Mouse (Mus musculus): Measurements from ENCODE around the gene Vamp1.

The Vamp1 gene

DNA sequence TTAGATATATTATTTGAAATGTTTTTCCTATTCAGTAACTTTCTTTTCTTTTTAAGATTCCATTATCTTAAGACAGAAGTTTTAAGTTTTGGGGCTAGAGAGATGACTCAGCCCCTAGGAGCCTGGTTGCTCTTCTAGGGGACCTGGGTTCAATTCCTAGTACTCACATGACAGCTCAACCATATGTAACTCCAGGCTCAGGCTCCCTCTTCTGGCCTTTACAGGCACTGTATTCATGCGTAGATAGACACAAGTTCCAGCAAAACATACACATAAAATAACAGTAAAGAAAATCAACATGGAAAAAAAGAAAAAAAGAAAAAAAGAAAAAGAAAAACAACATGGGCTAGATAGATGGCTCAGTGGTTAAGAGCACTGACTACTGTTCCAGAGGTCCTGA lies 4.9 kb upstream of the Vamp1 start:
- in situ Hi-C loops (cut with MboI; ENCODE audit: unreplicated experiment in 2 of 2): no loop called here

GRCm38 (mm10) chr6:125212621-125213020 lies 2.7 kb upstream of the Vamp1 start:
- in situ Hi-C loops (cut with MboI; ENCODE audit: unreplicated experiment in 2 of 2): no loop called here

- in situ Hi-C loops (cut with MboI; ENCODE audit: unreplicated experiment in 2 of 2): no loop called here
These were observed 2.2 kb upstream of the Vamp1 start for GRCm38 (mm10) chr6:125213129-125213528.

DNA sequence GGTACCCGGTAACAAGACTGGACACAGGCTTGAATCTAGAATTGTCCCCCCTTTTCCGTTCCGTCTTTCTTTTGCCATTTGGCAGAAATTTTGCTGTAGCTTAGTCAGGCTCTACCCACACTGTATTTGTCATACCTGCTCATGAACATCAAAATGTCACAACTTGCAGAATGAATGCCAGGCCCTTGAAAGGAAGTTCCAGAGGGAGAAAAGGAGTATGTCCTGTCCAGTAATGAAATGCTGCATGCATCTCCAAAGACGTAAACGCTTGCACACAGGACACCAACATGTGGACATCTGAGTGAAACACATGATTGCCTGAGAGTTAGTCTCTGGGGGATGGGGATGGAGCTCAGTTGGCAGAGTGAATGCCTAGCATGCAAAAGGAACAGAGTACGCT lies 1.6 kb upstream of the Vamp1 start:
- in situ Hi-C loops (cut with MboI; ENCODE audit: unreplicated experiment in 2 of 2): no loop called here

GRCm38 (mm10) chr6:125216898-125217297 lies 1.5 kb downstream of the Vamp1 start:
- in situ Hi-C loops (cut with MboI; ENCODE audit: unreplicated experiment in 2 of 2): loop anchor here (5.0 kb wide), 3 partner anchors 55 to 60 kb away; no protein-coding TSS in a partner anchor

GRCm38 (mm10) chr6:125217899-125218298 lies 2.5 kb downstream of the Vamp1 start:
- in situ Hi-C loops (cut with MboI; ENCODE audit: unreplicated experiment in 2 of 2): loop anchor here (5.0 kb wide), 3 partner anchors 54 to 61 kb away; no protein-coding TSS in a partner anchor

DNA sequence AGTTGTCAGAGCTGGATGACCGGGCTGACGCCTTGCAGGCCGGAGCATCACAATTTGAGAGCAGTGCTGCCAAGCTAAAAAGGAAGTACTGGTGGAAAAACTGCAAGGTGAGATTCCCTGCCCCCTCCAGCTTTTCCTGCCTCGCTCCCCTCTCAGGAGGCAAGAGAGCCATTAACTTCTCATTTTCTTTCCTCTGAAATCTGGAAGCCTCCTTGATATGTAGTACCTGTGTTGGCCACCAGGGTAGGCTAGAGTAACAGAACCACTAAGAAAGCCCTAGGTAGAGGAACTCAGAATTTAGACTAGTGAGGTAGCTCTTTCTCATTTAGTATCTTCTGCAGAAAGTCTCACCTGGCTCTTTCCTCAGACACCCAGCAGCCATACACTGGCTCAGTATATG lies 3.6 kb downstream of the Vamp1 start:
- in situ Hi-C loops (cut with MboI; ENCODE audit: unreplicated experiment in 2 of 2): loop anchor here (5.0 kb wide), 3 partner anchors 53 to 62 kb away; no protein-coding TSS in a partner anchor

- in situ Hi-C loops (cut with MboI; ENCODE audit: unreplicated experiment in 2 of 2): loop anchor here in 1 of 2 experiments (10.0 kb wide), 1 partner anchor 176 kb away; the partner anchor contains the start of gene Acrbp
These were observed 5.9 kb downstream of the Vamp1 start for GRCm38 (mm10) chr6:125221115-125221745.

DNA sequence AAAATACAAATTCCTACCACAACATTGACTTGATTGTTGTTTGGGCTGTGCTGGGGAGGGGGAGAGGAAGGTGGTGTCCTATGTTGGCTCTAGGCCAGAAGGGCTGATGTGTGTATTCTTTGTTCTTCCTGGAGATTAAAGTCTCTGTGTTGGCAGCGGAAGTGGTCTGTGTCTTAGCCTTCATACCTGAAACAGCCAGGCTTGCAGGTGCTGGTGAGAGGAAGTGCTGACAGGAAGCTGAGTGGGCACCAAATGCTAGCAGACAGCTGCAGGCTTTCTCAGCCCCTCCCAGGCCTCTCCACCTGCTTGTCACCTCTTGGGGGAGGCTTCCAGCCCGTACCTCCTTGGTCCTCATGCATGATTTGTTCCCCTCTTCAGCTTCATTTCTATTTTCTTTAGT lies 6.8 kb downstream of the Vamp1 start:
- in situ Hi-C loops (cut with MboI; ENCODE audit: unreplicated experiment in 2 of 2): loop anchor here in 1 of 2 experiments (10.0 kb wide), 1 partner anchor 177 kb away; the partner anchor contains the start of gene Acrbp

- in situ Hi-C loops (cut with MboI; ENCODE audit: unreplicated experiment in 2 of 2): loop anchor here in 1 of 2 experiments (10.0 kb wide), 1 partner anchor 178 kb away; the partner anchor contains the start of gene Acrbp
These were observed 7.2 kb downstream of the Vamp1 start for GRCm38 (mm10) chr6:125222577-125222976.

DNA sequence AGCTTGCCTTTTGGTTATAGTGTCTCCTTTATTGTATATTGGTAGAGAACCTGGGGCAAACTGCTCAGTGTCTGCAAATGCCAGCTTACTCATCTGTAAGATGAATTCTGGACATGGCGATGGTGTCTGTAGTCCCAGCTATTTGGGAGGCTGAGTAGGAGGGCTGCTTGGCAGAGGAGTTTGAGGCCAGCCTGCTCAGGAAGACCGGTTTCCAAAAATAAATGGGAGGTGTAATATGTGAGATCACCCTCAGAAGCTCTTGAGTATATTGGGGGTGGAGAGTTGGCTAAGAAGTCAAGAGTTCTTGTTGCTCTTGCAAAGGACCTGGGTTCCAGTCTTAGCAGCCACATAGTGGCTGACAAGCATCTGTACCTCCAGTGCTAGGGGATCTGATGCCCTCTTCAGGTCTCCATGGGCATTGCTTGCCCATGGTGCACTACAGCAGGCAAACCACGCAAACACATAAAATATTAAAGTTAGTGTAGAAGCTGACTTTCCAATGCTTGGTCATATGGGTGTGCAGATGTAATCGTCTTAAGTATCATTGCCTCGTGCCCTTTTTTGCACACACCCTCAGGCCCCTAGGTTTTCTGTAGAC lies 10.3 kb downstream of the Vamp1 start:
- in situ Hi-C loops (cut with MboI; ENCODE audit: unreplicated experiment in 2 of 2): loop anchor here in 1 of 2 experiments (10.0 kb wide), 1 partner anchor 181 kb away; the partner anchor contains the start of gene Acrbp

- in situ Hi-C loops (cut with MboI; ENCODE audit: unreplicated experiment in 2 of 2): no loop called here
These were observed 15.2 kb downstream of the Vamp1 start for GRCm38 (mm10) chr6:125230571-125230970.

DNA sequence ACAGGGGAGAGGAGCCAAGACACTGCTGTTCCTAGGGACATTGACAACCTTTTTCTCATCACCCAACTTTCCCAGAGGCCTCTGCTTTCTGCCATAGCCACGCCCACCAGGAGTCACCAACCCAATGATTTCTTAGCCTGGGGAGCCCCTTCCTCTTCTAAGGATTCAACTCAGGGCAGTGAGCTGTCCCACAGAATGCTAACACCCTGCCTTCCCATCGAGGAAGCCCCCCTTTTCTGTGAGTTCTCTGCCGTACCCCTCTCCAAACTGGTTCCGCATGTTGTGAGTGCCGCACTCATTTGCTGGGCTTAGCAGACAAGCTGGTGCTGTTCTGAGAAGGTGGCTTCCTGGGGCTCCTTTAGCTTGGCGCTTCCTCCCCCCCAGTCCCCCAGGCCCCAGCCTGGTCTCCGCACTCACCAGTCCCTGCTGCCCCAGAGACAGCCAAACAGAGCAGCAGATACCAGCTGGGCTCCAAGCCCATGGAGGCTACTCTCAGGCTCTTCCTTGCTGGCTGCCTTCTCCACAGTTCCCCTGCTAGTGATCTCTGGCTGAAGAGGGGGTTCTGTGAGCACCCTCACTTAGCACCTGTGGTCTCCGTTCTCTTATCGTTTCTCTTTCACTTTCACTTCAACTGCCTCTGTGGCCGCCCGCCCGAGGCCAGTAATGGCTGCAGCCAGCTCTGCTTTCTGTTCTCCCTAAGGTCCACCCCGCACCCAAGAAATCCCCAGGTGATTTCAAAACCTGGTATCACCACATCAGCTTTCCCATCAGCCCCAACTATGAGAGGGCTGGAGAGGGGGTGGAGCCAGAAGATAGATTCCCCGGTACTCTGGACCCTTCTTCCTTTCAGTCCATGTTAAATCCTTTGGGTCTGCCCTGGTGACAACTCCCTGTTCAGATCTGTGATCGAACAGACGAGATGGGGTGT lies 16.0 kb downstream of the Vamp1 start, which contains the start of gene Tapbpl:
Gene Tapbpl, minus strand, starts transcription at position 744 of the 928 bp plus-strand sequence.
- in situ Hi-C loops (cut with MboI; ENCODE audit: unreplicated experiment in 2 of 2): no loop called here

DNA sequence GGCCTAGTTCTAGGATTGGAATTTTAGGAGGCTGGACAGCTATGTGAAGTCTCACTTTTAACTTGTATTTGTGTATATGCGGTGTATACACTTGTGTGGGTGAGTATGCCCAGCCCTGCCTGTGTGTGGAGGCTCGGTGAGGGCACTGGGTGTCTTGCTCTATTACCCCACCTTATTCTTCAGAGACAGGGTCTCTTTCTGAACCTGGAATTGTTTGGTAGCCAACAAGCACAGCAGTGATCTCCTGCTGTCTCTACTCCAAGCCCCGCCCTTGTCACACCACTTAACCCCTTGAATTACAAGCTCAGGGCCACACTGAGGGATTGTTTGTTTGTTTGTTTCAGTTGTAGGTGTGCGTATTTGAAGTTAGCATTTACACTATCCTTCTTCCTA lies 16.7 kb downstream of the Vamp1 start:
- in situ Hi-C loops (cut with MboI; ENCODE audit: unreplicated experiment in 2 of 2): no loop called here

- in situ Hi-C loops (cut with MboI; ENCODE audit: unreplicated experiment in 2 of 2): no loop called here
These were observed 17.2 kb downstream of the Vamp1 start for GRCm38 (mm10) chr6:125232516-125232915.

GRCm38 (mm10) chr6:125233816-125234519 lies 18.6 kb downstream of the Vamp1 start:
- in situ Hi-C loops (cut with MboI; ENCODE audit: unreplicated experiment in 2 of 2): no loop called here

GRCm38 (mm10) chr6:125234520-125234828 lies 19.1 kb downstream of the Vamp1 start:
- in situ Hi-C loops (cut with MboI; ENCODE audit: unreplicated experiment in 2 of 2): no loop called here

GRCm38 (mm10) chr6:125236341-125236740 lies 21.0 kb downstream of the Vamp1 start:
- in situ Hi-C loops (cut with MboI; ENCODE audit: unreplicated experiment in 2 of 2): no loop called here

DNA sequence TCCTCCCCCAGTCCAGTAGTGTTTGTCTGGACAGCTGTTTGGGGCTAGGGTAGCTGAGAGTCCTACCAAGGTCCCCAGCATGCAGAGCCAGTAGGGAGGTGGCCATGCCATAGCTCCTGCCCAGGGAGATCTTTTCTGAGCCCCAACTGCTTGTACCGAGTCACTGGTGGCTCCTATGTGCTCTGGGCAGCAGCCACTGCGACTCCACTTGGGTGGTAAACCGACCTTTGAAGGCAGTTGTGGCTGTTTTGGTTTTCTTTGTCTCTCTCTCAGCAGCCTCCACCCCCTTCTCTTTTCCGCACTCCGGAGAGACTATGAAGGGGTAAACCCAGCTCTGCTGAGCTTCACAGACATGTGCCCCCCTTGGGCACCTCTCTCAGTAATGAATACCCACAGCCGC lies 21.4 kb downstream of the Vamp1 start, which contains the start of gene Cd27:
Gene Cd27, minus strand, starts transcription at position 229 of the 400 bp plus-strand sequence.
- in situ Hi-C loops (cut with MboI; ENCODE audit: unreplicated experiment in 2 of 2): no loop called here

DNA sequence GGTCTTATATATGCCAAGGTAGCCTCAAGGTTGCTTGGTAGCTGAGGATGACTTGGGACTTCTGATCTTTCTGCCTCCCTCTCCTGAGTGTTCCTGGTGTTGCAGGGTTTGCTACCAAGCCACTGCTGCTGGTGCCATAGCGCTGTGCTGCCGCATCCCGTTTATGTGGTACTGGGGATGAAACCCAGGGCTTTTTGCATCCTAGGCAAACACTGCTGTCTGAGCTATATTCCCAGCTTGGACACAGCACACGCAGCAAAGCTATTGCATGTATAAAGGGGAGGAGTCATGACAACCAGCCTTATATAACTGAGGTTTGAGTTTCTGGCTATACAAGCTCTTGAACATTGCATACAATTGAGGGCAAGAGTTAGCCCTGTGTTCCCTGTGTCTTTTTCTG lies 22.1 kb downstream of the Vamp1 start:
- in situ Hi-C loops (cut with MboI; ENCODE audit: unreplicated experiment in 2 of 2): no loop called here

Measured in v-Abl transformed pro-B cells (cell line).